Mouse (Mus musculus): ENCODE results near the gene Copz1.

DNA sequence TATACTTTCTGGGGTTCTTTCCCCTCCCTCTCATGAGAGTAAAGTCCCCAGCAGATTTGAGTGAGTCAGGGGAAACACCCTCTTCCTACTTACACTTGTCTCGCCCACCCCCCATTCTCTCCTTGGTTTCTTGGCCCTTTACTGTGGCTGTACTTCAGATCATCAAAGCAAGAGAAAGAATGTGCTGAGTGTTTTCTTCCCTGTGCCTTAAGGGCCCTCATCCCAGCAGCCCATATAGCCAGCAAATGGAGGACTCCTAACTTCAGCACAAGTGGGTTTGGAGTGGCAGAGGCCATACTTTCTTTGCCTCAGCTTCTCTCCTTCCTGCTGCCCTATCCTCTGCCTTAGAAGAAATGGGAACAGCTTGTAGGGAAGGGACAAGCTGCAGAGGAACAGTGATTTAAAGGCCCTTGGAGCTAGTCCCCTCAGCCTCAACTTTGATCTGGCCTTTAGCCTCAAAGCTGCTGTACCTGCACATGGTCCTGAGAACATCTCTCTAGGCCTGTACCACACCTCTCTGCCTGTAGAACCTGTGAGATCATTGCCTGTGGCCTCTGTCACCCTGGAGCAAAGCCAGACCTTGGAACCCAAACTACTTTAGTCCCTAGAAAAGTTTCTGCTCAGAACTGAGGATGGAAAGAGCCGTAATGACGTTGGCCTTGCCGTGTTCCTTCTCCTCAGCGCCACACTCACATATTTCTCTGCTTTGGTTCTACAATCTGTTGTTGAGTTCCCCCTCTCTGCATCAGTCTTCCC is 26.5 kb downstream of the Copz1 start:
- TF ChIP-seq MXI1 (IDR thresholded peaks at IDR 0.05; ENCODE audit: low read depth, low read length) = no peak
- no peak for TF ChIP-seq HCFC1 (IDR thresholded peaks at IDR 0.05; ENCODE audit: low read depth, low read length)
